In the genomic region with DNA sequence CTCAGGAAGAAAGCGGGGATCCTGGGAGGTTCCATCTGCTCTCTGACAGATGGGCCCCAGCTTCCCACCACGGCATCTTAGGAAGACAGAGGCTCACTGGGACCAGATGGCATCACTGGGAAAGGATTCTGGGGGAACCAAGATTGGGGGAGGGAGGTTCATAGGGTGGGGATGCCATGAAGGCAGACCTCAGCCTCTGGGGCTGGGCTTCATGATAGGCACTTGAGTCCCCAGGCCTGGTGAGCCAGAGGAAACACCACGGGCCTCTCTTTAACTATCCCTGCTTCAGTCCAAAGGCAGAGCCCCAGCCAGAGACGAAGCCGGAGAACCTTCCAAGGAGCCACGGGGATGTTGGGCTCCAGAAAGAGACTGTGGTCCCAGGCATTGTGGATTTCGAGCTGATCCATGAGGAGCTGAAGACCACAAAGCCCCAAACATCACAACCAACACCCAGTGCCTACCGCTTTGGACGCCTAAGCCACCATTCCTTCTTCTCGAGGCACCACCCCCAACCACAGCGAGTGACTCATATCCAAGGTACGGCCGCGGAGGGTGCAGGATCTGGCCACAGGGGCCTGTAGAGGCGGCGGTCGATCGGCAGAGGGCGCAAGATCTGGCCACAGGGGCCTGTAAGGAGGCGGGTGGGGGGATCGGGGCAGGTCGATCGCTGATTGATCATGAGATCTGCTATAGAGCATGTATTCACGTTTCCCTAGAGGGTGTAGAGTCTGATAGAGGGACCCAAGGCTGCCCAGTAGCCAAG, we compare ENCODE assay signal across 7 mouse cellular contexts. TPM values are rescaled to one million over a fixed set of nuclear protein-coding genes. Genes with fewer than 3 reads are reported as not detected.
DNase-seq lines count a peak whose midpoint lies in the region; ATAC-seq and TF ChIP-seq lines count a peak whose summit lies in the region.

No protein-coding gene starts in this region.

- no peaks in the 10 kb centered on the region for H3K79me2 ChIP-seq in C2C12 (ENCODE audit: control insufficient read depth, insufficient read depth)

- peaks cover 4% of the 10 kb centered on the region for H3K27me3 ChIP-seq in C2C12 (ENCODE audit: control insufficient read depth, insufficient read depth, insufficient read length)
- peaks cover 60% of the 10 kb centered on the region for H3K27me3 ChIP-seq in heart, embryonic 13.5 days (replicated peaks)
- no peaks in the 10 kb centered on the region; the same call in 1 of the 2 replicates for H3K27me3 ChIP-seq in midbrain, postnatal 0 days (ENCODE audit: insufficient read depth, low read length)

- intact Hi-C loops in left cerebral cortex, postnatal 14 days (cut with DNase I) = no loop called here

- H3K36me3 ChIP-seq in C2C12 (ENCODE audit: control insufficient read depth, insufficient read depth) (no peaks in the 10 kb centered on the region), ES-E14 (ENCODE audit: control insufficient read depth, insufficient read depth, low read length, poor library complexity, severe bottlenecking) (no peaks in the 10 kb centered on the region)
- H3K36me3 ChIP-seq in heart, embryonic 13.5 days = no peaks in the 10 kb centered on the region
- no peaks in the 10 kb centered on the region for H3K36me3 ChIP-seq in midbrain, postnatal 0 days (ENCODE audit: insufficient read depth, low read length)

- 12% methylated on average over 24 of the region's 24 CpGs for WGBS in heart, embryonic 13.5 days
- WGBS in midbrain, postnatal 0 days = 17% methylated on average over 24 of the region's 24 CpGs

- peak overlapping the region; percentile 57 for H3K4me2 ChIP-seq in heart, embryonic 13.5 days
- H3K4me2 ChIP-seq in midbrain, postnatal 0 days (ENCODE audit: low read depth, low read length, poor library complexity, severe bottlenecking) = no peak overlapping the region

- peaks cover 2 to 7% of the 10 kb centered on the region in 2 experiments; a peak in 2 of 4 replicates for H3K4me1 ChIP-seq in ES-E14 (ENCODE audit: control insufficient read depth in 2 of 2, insufficient read depth in 2 of 2, low read length in 2 of 2, poor library complexity in 1 of 2)
- peaks cover 9% of the 10 kb centered on the region; the same call in 1 of the 2 replicates for H3K4me1 ChIP-seq in heart, embryonic 13.5 days
- H3K4me1 ChIP-seq in midbrain, postnatal 0 days (ENCODE audit: insufficient read depth, low read length) = no peaks in the 10 kb centered on the region

- H3ac ChIP-seq in C2C12 (ENCODE audit: control insufficient read depth, insufficient read length, low read depth) = no peak overlapping the region

- DNase-seq in ES-E14 (ENCODE audit: low read depth, low spot score) = peak; percentile 71
- DNase-seq in cerebellum, postnatal 14 days = peak; percentile 89 to 90
- DNase-seq in left cerebral cortex, postnatal 14 days (ENCODE audit: low spot score in 2 of 2) = peak; percentile 24 to 25
- peak; percentile 60 for DNase-seq in midbrain, postnatal 0 days (ENCODE audit: low spot score)
- DNase-seq in thymus, postnatal 4 days = peak; percentile 63

- in situ Hi-C loops in ES-E14 (cut with MboI; ENCODE audit: low sequenced_read_pairs in 2 of 2, unreplicated experiment in 2 of 2) = no loop called here

- no peak overlapping the region for H3K27ac ChIP-seq in ES-E14 (ENCODE audit: insufficient read depth, low read depth, low read length, poor library complexity, severe bottlenecking)
- H3K27ac ChIP-seq in heart, embryonic 13.5 days (replicated peaks) = no peak overlapping the region
- H3K27ac ChIP-seq in midbrain, postnatal 0 days (ENCODE audit: low read depth, low read length) = no peak overlapping the region

- no peaks in the 10 kb centered on the region for H3K9me3 ChIP-seq in ES-E14 (ENCODE audit: control insufficient read depth, insufficient read depth, low read depth, low read length)
- H3K9me3 ChIP-seq in heart, embryonic 13.5 days = no peaks in the 10 kb centered on the region
- H3K9me3 ChIP-seq in midbrain, postnatal 0 days (ENCODE audit: low read length) = no peaks in the 10 kb centered on the region

- peak overlapping the region; percentile 48; the same call in 1 of the 2 replicates for H3K9ac ChIP-seq in ES-E14 (ENCODE audit: insufficient read depth, low read depth, low read length, poor library complexity, severe bottlenecking)
- peak overlapping the region; percentile 40; the same call in 1 of the 2 replicates for H3K9ac ChIP-seq in heart, embryonic 13.5 days
- no peak overlapping the region for H3K9ac ChIP-seq in midbrain, postnatal 0 days (replicated peaks; ENCODE audit: low read length, poor library complexity, severe bottlenecking)

- H3K79me3 ChIP-seq in C2C12 (ENCODE audit: low read depth) = no peaks in the 10 kb centered on the region

- peak; percentile 70 for TF ChIP-seq CTCF in C2C12 (IDR thresholded peaks at IDR 0.05; ENCODE audit: control insufficient read depth, insufficient read depth, insufficient read length)
- TF ChIP-seq CTCF in midbrain, postnatal 0 days (IDR thresholded peaks at IDR 0.05) = peak; percentile 52

- H3K4me3 ChIP-seq in C2C12 (ENCODE audit: insufficient read depth, poor library complexity, severe bottlenecking) (no peak overlapping the region), ES-E14 (ENCODE audit: insufficient read depth in 1 of 2, low read depth in 1 of 2, low read length in 2 of 2, poor library complexity in 1 of 2, severe bottlenecking in 1 of 2) (peak overlapping the region in 1 of 2 experiments; percentile 44; a peak in 2 of 4 replicates)
- peak overlapping the region; percentile 20 for H3K4me3 ChIP-seq in heart, embryonic 13.5 days
- no peak overlapping the region for H3K4me3 ChIP-seq in midbrain, postnatal 0 days (ENCODE audit: low read depth, low read length)

- ATAC-seq in heart, embryonic 13.5 days (ENCODE audit: extremely low read depth, insufficient number of reproducible peaks, low FRiP score, low TSS enrichment) = no peak
- no peak for ATAC-seq in midbrain, postnatal 0 days (ENCODE audit: low FRiP score)

TF ChIP-seq in C2C12, 6 proteins besides CTCF, POLR2A, EP300 and RAD21:
- TF ChIP-seq MYOG (IDR thresholded peaks at IDR 0.05; ENCODE audit: control insufficient read depth, extremely low read depth, insufficient read length) (no peak), MAX (IDR thresholded peaks at IDR 0.05) (peak; percentile 32)

TF ChIP-seq in ES-E14, 5 proteins besides CTCF, POLR2A, EP300 and RAD21:
- TF ChIP-seq HCFC1 (IDR thresholded peaks at IDR 0.05; ENCODE audit: borderline replicate concordance, insufficient read depth, low read length) (no peak), ZC3H11A (IDR thresholded peaks at IDR 0.05; ENCODE audit: borderline replicate concordance, low read depth, low read length) (0 out of 2 replicates have a peak, but pooled peaks have one; percentile 10)

RNA-seq across cellular contexts. Expression of a gene that starts 3.9 kb away (rescaled TPM):
- not detected for polyA plus RNA-seq in C2C12 (2012; fragmentation: generic; extraction: Trizol)
- not detected in 2 replicates for total RNA-seq in ES-E14 (2012; rRNA removed)
- not detected in 2 replicates for polyA plus RNA-seq in heart, embryonic 13.5 days (2015; fragmentation: Nextera tagmentation; extraction: Ambion mirVana)
- 1 to 10 TPM; 1.3 to 2.1 TPM for total RNA-seq in left cerebral cortex, postnatal 14 days (2021)
- 0.11 TPM in 1 of 2 replicates, not detected in the other for total RNA-seq in midbrain, postnatal 0 days (2014; rRNA removed)
- 0.11 TPM in 1 of 2 replicates, not detected in the other for polyA plus RNA-seq in midbrain, postnatal 0 days (2015; fragmentation: Nextera tagmentation; extraction: Ambion mirVana)

RNA-seq across cellular contexts. Expression of a gene that starts 28.1 kb away (rescaled TPM):
- polyA plus RNA-seq in C2C12 (2012; fragmentation: generic; extraction: Trizol) = 43.9 TPM
- 103 and 109 TPM in 2 replicates for total RNA-seq in ES-E14 (2012; rRNA removed)
- polyA plus RNA-seq in heart, embryonic 13.5 days (2015; fragmentation: Nextera tagmentation; extraction: Ambion mirVana) = 26.7 and 29.1 TPM in 2 replicates
- total RNA-seq in left cerebral cortex, postnatal 14 days (2021) = 10 to 100 TPM; 21.8 to 24.3 TPM
- total RNA-seq in midbrain, postnatal 0 days (2014; rRNA removed) = 43.9 and 51.8 TPM in 2 replicates
- polyA plus RNA-seq in midbrain, postnatal 0 days (2015; fragmentation: Nextera tagmentation; extraction: Ambion mirVana) = 30.1 and 30.5 TPM in 2 replicates

Comparison
In these comparisons a context has a peak if more than half of its experiments do, and no peak if none do; other contexts are left out.
1. DNase-seq: peak in every context shown above with its lines; median percentile 90 in cerebellum, postnatal 14 days; 71 in ES-E14; 63 in thymus, postnatal 4 days; 60 in midbrain, postnatal 0 days; 24 in left cerebral cortex, postnatal 14 days.